Mouse (Mus musculus): ENCODE results near the gene Lrrc8d. TPM values are rescaled to one million over a fixed set of nuclear protein-coding genes. Genes with fewer than 3 reads are reported as not detected.

The Lrrc8d gene
- total and polyA plus RNA-seq, 2 experiments from 2014 or later: 8.8 to 10.0 TPM

GRCm38 (mm10) chr5:105733226-105733625 is 33.5 kb downstream of the Lrrc8d start:
- H3K27ac ChIP-seq (ENCODE audit: low read depth): no peak overlapping the region
- WGBS: 83% methylated on average over 6 of the region's 6 CpGs
- no peak for ATAC-seq (ENCODE audit: insufficient read depth, low read depth)
- H3K4me3 ChIP-seq (ENCODE audit: low read depth, low read length): no peak overlapping the region
- no peak overlapping the region for H3K4me2 ChIP-seq (ENCODE audit: low read depth, low read length)
- H3K9ac ChIP-seq (replicated peaks; ENCODE audit: low read depth, low read length): no peak overlapping the region
- no peaks in the 10 kb centered on the region for H3K36me3 ChIP-seq (replicated peaks; ENCODE audit: control insufficient read depth, insufficient read depth, low read length)
- DNase-seq (ENCODE audit: low spot score): no peak
- H3K4me1 ChIP-seq (ENCODE audit: control insufficient read depth, insufficient read depth): peaks cover 12% of the 10 kb centered on the region
- H3K27me3 ChIP-seq (ENCODE audit: control insufficient read depth, insufficient read depth, low read length): no peaks in the 10 kb centered on the region
- TF ChIP-seq CTCF (IDR thresholded peaks at IDR 0.05; ENCODE audit: low read depth) (no peak), EP300 (IDR thresholded peaks at IDR 0.05; ENCODE audit: low read depth) (no peak)
- no peaks in the 10 kb centered on the region for H3K9me3 ChIP-seq (replicated peaks; ENCODE audit: control insufficient read depth, low read length)

GRCm38 (mm10) chr5:105736365-105736764 is 36.6 kb downstream of the Lrrc8d start:
- Histone ChIP-seq H3K4me2 (ENCODE audit: low read depth, low read length) (no peak overlapping the region), H3K36me3 (replicated peaks; ENCODE audit: control insufficient read depth, insufficient read depth, low read length) (no peaks in the 10 kb centered on the region), H3K9ac (replicated peaks; ENCODE audit: low read depth, low read length) (no peak overlapping the region), H3K27ac (ENCODE audit: low read depth) (no peak overlapping the region), H3K4me1 (ENCODE audit: control insufficient read depth, insufficient read depth) (peaks cover 5% of the 10 kb centered on the region), H3K9me3 (replicated peaks; ENCODE audit: control insufficient read depth, low read length) (no peaks in the 10 kb centered on the region), H3K4me3 (ENCODE audit: low read depth, low read length) (no peak overlapping the region), H3K27me3 (ENCODE audit: control insufficient read depth, insufficient read depth, low read length) (no peaks in the 10 kb centered on the region)
- WGBS: 88% methylated on average over 6 of the region's 6 CpGs
- no peak for DNase-seq (ENCODE audit: low spot score)
- ATAC-seq (ENCODE audit: insufficient read depth, low read depth): no peak
- no peak for TF ChIP-seq EP300 (IDR thresholded peaks at IDR 0.05; ENCODE audit: low read depth)
- TF ChIP-seq CTCF (IDR thresholded peaks at IDR 0.05; ENCODE audit: low read depth): no peak

- Histone ChIP-seq H3K9ac (replicated peaks; ENCODE audit: low read depth, low read length) (no peak overlapping the region), H3K27me3 (ENCODE audit: control insufficient read depth, insufficient read depth, low read length) (no peaks in the 10 kb centered on the region), H3K27ac (ENCODE audit: low read depth) (no peak overlapping the region), H3K4me2 (ENCODE audit: low read depth, low read length) (no peak overlapping the region), H3K4me3 (ENCODE audit: low read depth, low read length) (no peak overlapping the region), H3K4me1 (ENCODE audit: control insufficient read depth, insufficient read depth) (no peaks in the 10 kb centered on the region), H3K9me3 (replicated peaks; ENCODE audit: control insufficient read depth, low read length) (no peaks in the 10 kb centered on the region), H3K36me3 (replicated peaks; ENCODE audit: control insufficient read depth, insufficient read depth, low read length) (no peaks in the 10 kb centered on the region)
- TF ChIP-seq CTCF (IDR thresholded peaks at IDR 0.05; ENCODE audit: low read depth): no peak
- no peak for TF ChIP-seq EP300 (IDR thresholded peaks at IDR 0.05; ENCODE audit: low read depth)
- DNase-seq (ENCODE audit: low spot score) (no peak), ATAC-seq (ENCODE audit: insufficient read depth, low read depth) (no peak)
- WGBS: 58% methylated on average over 6 of the region's 6 CpGs
Measured at GRCm38 (mm10) chr5:105737145-105737544, 37.4 kb downstream of the Lrrc8d start.

GRCm38 (mm10) chr5:105740437-105740836 is 40.7 kb downstream of the Lrrc8d start:
- WGBS: 86% methylated on average over 7 of the region's 7 CpGs
- no peaks in the 10 kb centered on the region for H3K27me3 ChIP-seq (ENCODE audit: control insufficient read depth, insufficient read depth, low read length)
- no peak overlapping the region for H3K9ac ChIP-seq (replicated peaks; ENCODE audit: low read depth, low read length)
- H3K36me3 ChIP-seq (replicated peaks; ENCODE audit: control insufficient read depth, insufficient read depth, low read length): no peaks in the 10 kb centered on the region
- 0 out of 2 replicates have a peak, but pooled peaks cover 3% of the 10 kb centered on the region for H3K4me1 ChIP-seq (ENCODE audit: control insufficient read depth, insufficient read depth)
- H3K9me3 ChIP-seq (replicated peaks; ENCODE audit: control insufficient read depth, low read length): no peaks in the 10 kb centered on the region
- TF ChIP-seq CTCF (IDR thresholded peaks at IDR 0.05; ENCODE audit: low read depth) (no peak), EP300 (IDR thresholded peaks at IDR 0.05; ENCODE audit: low read depth) (no peak)
- DNase-seq (ENCODE audit: low spot score) (no peak), ATAC-seq (ENCODE audit: insufficient read depth, low read depth) (no peak)
- no peak overlapping the region for H3K4me3 ChIP-seq (ENCODE audit: low read depth, low read length)
- H3K4me2 ChIP-seq (ENCODE audit: low read depth, low read length): no peak overlapping the region
- no peak overlapping the region for H3K27ac ChIP-seq (ENCODE audit: low read depth)

DNA sequence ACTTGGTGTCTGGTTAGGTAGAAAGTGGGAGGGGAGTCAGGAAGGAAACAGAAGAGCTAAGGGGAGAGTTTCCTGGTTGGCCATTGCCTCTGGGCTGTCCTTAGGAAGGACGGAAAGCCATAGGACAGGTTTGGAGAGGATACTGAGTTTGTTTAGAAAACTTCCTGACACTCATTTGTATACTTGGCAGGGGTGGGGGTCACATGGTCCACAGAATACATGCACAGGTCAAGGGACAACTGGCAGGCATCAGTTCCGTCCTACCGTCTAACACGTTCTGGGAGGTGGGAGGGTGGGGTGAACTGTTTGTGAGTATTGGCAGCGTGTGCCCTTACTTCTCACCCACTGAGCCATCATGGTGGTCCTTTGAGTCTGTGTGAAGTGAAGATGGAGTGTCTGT is 42.9 kb downstream of the Lrrc8d start:
- WGBS: 69% methylated on average over 5 of the region's 5 CpGs
- 0 out of 2 replicates have a peak overlapping the region, but pooled peaks have one; percentile 13 for H3K27ac ChIP-seq (ENCODE audit: low read depth)

GRCm38 (mm10) chr5:105745324-105745723 is 45.6 kb downstream of the Lrrc8d start:
- Histone ChIP-seq H3K4me3 (ENCODE audit: low read depth, low read length) (no peak overlapping the region), H3K4me2 (ENCODE audit: low read depth, low read length) (no peak overlapping the region), H3K27me3 (ENCODE audit: control insufficient read depth, insufficient read depth, low read length) (no peaks in the 10 kb centered on the region), H3K4me1 (ENCODE audit: control insufficient read depth, insufficient read depth) (0 out of 2 replicates have a peak, but pooled peaks cover 3% of the 10 kb centered on the region), H3K9ac (replicated peaks; ENCODE audit: low read depth, low read length) (no peak overlapping the region), H3K27ac (ENCODE audit: low read depth) (no peak overlapping the region), H3K9me3 (replicated peaks; ENCODE audit: control insufficient read depth, low read length) (no peaks in the 10 kb centered on the region), H3K36me3 (replicated peaks; ENCODE audit: control insufficient read depth, insufficient read depth, low read length) (no peaks in the 10 kb centered on the region; the same call in 1 of the 2 replicates)
- 51% methylated on average over 11 of the region's 11 CpGs for WGBS
- DNase-seq (ENCODE audit: low spot score) (no peak), ATAC-seq (ENCODE audit: insufficient read depth, low read depth) (no peak)
- TF ChIP-seq EP300 (IDR thresholded peaks at IDR 0.05; ENCODE audit: low read depth): no peak
- no peak for TF ChIP-seq CTCF (IDR thresholded peaks at IDR 0.05; ENCODE audit: low read depth)

More for the DNA sequence above, 42.9 kb downstream of the Lrrc8d start:
- H3K4me3 ChIP-seq (ENCODE audit: low read depth, low read length): no peak overlapping the region
- H3K36me3 ChIP-seq (replicated peaks; ENCODE audit: control insufficient read depth, insufficient read depth, low read length): no peaks in the 10 kb centered on the region
- TF ChIP-seq EP300 (IDR thresholded peaks at IDR 0.05; ENCODE audit: low read depth) (no peak), CTCF (IDR thresholded peaks at IDR 0.05; ENCODE audit: low read depth) (no peak)
- ATAC-seq (ENCODE audit: insufficient read depth, low read depth): peak; percentile 30; the same call in 1 of the 2 replicates
- H3K4me2 ChIP-seq (ENCODE audit: low read depth, low read length): no peak overlapping the region
- 0 out of 2 replicates have a peak, but pooled peaks cover 3% of the 10 kb centered on the region for H3K4me1 ChIP-seq (ENCODE audit: control insufficient read depth, insufficient read depth)
- DNase-seq (ENCODE audit: low spot score): no peak
- H3K27me3 ChIP-seq (ENCODE audit: control insufficient read depth, insufficient read depth, low read length): no peaks in the 10 kb centered on the region
- H3K9me3 ChIP-seq (replicated peaks; ENCODE audit: control insufficient read depth, low read length): no peaks in the 10 kb centered on the region
- no peak overlapping the region for H3K9ac ChIP-seq (replicated peaks; ENCODE audit: low read depth, low read length)

Measured in heart, postnatal 0 days (tissue).